Comparison of ENCODE assay signal across 8 mouse cellular contexts in the genomic region with DNA sequence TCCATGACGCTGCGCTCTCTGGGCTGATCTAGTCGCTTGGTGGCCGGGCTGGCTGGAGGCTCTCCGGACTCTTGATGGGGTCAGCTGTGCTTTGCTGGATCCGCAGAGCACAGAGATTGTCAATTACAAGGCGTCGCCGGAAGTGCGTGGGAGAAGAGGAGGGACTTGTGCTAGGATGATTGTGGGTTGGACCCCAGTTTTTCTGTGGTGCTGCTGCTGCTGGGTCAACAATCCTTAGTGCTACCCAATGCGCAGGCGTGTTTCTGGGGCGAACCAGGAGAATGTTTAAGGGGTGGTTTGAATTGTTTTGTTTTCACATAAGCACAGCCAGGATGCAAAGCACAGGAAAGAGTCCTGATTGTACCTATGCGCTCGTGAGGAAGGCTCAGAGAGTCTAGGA. TPM values are rescaled to one million over a fixed set of nuclear protein-coding genes. Genes with fewer than 3 reads are reported as not detected.
A peak's percentile ranks its signal among the peaks of the same experiment; 100 is the strongest.
DNase-seq lines count a peak whose midpoint lies in the region; TF ChIP-seq lines count a peak whose summit lies in the region.

A gene (minus strand): TSS at position 115 of the 400 bp plus-strand sequence.

- no peak for TF ChIP-seq CTCF in left cerebral cortex, adult 2 months (IDR thresholded peaks at IDR 0.05)

- intact Hi-C loops in left cerebral cortex, adult 2 months (cut with DNase I), result loop anchor here (5.0 kb wide), 1 partner anchor 63 kb away; a partner anchor contains a TSS

- WGBS in macrophage (ENCODE audit: missing documents), result 40% methylated on average over 8 of the region's 15 CpGs

- H3K79me2 ChIP-seq in macrophage (ENCODE audit: inconsistent target), result no peaks in the 10 kb centered on the region

- DNase-seq in ZHBTc4 (ENCODE audit: low read depth, low spot score), result peak; percentile 69
- DNase-seq in cerebellum, postnatal 4 days (ENCODE audit: low spot score in 2 of 2), result peak; percentile 50 to 62
- DNase-seq in gastrocnemius, postnatal 10 days, result peak; percentile 69
- DNase-seq in hindlimb bud, embryonic 11.5 days (ENCODE audit: extremely low spot score, low read depth, low spot score), result peak; percentile 35
- DNase-seq in left cerebral cortex, adult 2 months (ENCODE audit: extremely low spot score in 1 of 2, low spot score in 2 of 2), result peak; percentile 77 to 81
- peak; percentile 77 for DNase-seq in retina, postnatal 7 days (ENCODE audit: low read depth, low spot score)
- DNase-seq in urinary bladder, adult 18-20 months (ENCODE audit: low spot score in 2 of 2), result peak; percentile 25 to 59

- H3K4me3 ChIP-seq in left cerebral cortex, adult 2 months, result peak within 1 kb of the TSS; percentile 27; the same call in 1 of the 2 replicates
- H3K4me3 ChIP-seq in macrophage (ENCODE audit: inconsistent target), result peak within 1 kb of the TSS; percentile 20; the same call in 1 of the 2 replicates

- peak within 1 kb of the TSS; percentile 53 for H3K27ac ChIP-seq in left cerebral cortex, adult 2 months
- no peak within 1 kb of the TSS for H3K27ac ChIP-seq in macrophage

- no peaks in the 10 kb centered on the region for H3K36me3 ChIP-seq in macrophage (ENCODE audit: inconsistent target)

RNA-seq across cellular contexts. Expression of the gene that starts here (rescaled TPM):
- total RNA-seq in gastrocnemius, postnatal 10 days (2021), result 10 to 100 TPM; 87.2 to 94.8 TPM
- total RNA-seq in left cerebral cortex, adult 2 months (2021), result 100 to 1,000 TPM; 242 to 268 TPM
- total RNA-seq in macrophage (2018; cell fraction: chromatin; rRNA removed), result 1 to 10 TPM in 17 of 26 experiments, under 1 TPM in 3, not detected in 6; 0.78 to 8.6 (median 2.0) TPM
- total RNA-seq in macrophage (2018; cell fraction: cytosol; rRNA removed), result 10 to 100 TPM; 20.4 to 36.2 (median 25.1) TPM
- total RNA-seq in macrophage (2018; cell fraction: nucleus; rRNA removed), result 10 to 100 TPM in 7 of 26 experiments, 1 to 10 TPM in 19; 2.8 to 13.4 (median 5.9) TPM
- polyA plus RNA-seq in macrophage (2018), result 15.8 to 41.4 TPM (median 27.8 TPM) in 3 replicates
